Mouse (Mus musculus) adrenal gland, adult (tissue): Measurements from ENCODE around the gene Casr.
A peak's percentile ranks its signal among the peaks of the same experiment; 100 is the strongest.

Experiments used
- DNase-seq, 2 experiments: peaks; one replicate each; pipeline ENCODE4 v3.0.0; 2022 to 2023; ENCODE audit warnings: low spot score in 1 of 2; ENCODE audit not compliant: inconsistent age in 2 of 2

Casr gene

GRCm38 (mm10) chr16:36561386-36562338 is at the start of gene Casr:
Gene Casr, minus strand, starts transcription at chr16:36562141.
- no peak for DNase-seq

- DNase-seq: no peak
These were observed 40.7 kb upstream of the Casr start for GRCm38 (mm10) chr16:36602632-36603031.

DNA sequence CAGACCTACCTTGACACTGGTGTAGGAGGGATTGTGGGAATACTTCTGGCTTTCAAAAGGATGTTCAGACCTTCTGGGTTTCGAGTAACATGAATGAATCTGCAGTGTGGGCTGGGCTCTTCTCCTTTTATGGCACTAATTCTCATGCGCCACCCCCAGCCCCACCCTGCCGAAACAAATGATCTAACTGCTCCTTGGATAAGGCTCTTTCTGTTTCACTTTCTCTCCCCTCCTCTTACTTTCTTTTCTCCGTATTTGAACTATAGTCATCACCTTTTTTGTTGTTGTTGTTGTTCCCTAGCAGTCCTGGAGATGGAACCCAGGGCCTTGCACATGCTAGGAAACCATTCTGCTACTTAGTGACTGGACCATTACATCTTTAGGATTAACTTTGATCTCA is 36.3 kb upstream of the Casr start:
- no peak for DNase-seq

GRCm38 (mm10) chr16:36596671-36597410 is 34.9 kb upstream of the Casr start:
- no peak for DNase-seq

GRCm38 (mm10) chr16:36589898-36590297 is 28.0 kb upstream of the Casr start:
- DNase-seq: no peak

DNA sequence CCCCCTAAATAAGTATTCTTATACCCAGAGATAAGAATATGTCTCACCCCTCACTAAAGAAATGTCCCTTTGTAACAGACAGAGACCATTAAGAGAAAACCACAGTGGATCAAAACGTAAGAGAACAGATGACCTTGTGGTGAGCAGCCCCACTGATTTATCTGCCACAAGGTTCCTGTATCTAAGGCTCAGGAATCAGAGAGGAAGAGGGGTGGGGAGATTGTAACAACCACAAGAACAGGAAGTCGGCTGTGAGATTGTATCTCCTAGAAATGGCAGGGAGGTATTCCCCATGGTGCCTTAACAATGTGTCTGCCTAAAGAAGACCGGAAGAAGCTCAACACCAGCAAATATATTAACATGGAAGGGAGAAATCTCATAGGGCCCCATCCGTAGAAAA is 26.0 kb upstream of the Casr start:
- no peak for DNase-seq

DNA sequence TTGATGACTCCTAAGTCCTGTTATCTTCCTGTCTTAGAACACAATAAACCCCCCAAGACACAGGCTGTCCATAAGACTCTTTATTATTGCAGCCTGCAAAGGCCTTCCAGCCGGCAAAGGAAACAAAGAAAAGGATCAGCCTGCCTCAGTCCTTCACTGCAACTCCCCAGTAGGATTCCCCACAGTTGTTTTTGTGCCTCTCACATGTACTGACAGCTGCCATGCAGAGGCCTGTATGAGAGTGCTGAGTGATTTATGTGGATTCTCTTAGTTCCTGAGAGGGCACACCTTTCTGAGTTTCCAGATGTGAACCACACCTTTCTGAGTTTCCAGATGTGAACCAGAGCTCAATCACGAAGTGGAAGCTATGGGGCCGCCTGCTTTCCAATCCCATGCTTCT is 20.1 kb upstream of the Casr start:
- DNase-seq: no peak

DNA sequence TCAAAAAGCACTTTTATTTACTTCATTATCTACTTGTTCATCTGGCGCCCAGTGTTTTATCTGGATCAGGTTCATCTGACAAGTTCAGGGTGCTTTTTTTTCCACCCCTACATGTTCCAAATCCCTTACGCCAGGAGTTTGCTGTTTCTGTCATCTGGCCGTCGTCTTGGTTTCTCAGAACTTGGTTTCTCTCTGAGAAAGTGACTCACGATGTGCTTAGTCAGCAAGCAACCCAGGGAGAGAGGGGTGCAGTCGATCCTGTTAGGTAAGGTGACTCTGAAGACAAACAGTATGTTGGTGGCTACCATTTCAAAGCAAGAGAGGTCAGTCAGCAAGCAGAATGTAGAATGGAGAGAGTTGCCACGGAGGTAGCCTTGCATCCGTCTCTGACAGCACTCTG is 10.0 kb upstream of the Casr start:
- DNase-seq: peak in 1 of 2 experiments; percentile 52

DNA sequence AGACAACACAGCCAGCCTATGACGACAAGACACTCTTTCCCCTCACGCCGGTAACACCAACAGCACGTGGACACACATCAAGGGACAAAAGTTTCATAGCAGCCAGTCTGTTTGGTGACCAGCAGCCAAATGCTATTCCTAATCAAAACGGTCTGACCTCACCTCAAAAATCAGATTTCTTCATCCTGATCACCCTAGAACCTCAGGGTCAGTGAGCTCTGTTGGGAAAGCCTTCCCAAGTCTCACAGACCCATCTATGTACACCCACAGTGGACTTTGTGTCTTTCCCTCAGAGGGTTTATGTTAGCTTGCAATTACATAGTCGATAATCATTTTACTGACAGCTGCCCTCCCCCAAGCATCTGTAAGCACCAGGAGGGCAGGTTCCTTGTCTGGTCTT is 2.4 kb downstream of the Casr start:
- DNase-seq: no peak

GRCm38 (mm10) chr16:36555672-36556165 is 6.2 kb downstream of the Casr start:
- DNase-seq: no peak

DNA sequence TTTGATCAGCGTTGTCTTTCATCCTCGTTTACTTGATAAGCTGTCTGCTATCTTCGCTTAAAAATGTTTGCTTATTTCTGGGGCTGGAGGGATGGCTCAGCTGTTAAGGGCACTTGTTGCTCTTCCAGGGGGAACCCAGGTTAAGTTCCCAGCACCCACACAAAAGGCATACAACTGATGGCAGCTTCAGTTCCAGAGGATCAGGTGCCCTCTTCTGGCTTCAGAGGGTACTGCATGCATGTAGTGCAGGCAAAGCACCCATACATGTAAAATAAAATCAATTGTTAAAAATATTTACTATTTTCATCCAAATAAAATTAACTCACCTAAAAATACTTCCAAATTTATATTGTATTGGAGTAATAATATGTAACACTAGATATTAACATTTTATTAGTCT is 8.3 kb downstream of the Casr start:
- no peak for DNase-seq

DNA sequence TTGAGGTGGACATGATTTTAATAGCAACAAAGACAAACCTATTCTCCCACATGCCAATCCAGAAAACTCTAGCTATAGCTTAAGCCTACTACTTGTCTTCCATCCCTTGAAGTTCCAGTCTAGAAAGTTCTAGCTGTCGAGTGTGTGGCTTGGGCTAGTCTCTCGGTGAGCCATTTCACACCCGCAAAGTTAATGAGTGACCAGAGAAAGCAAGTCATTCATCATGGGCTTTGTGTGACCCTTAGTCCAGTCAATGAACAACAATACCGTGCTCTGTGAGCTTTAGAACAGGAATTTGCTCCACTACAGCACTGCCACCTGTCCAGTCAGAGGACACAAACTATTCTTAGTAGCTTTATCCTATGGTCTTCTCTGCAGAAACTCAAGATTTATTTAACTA is 16.6 kb downstream of the Casr start:
- no peak for DNase-seq

DNA sequence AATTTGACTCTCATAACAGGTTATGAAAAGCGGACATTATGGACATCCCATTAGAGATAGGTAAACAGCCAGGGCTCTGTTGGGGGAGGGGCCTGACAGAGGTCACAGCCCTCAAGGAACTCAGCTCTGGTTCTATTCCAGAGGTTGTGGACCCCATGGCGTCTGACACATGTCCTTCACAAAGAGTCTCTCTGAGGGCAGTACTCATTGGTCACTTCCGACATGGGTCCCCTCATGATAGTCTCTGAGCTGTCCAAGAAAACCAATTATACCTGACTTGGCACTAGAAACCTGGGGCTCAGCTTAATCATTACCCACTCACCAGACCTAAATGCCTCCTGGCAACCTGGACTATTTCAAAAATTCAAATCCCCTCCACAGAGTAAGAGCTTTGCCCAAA is 18.9 kb downstream of the Casr start:
- no peak for DNase-seq

GRCm38 (mm10) chr16:36540834-36541233 is 21.1 kb downstream of the Casr start:
- DNase-seq: no peak

- no peak for DNase-seq
These were observed 28.8 kb downstream of the Casr start for GRCm38 (mm10) chr16:36532981-36533687.

- no peak for DNase-seq
These were observed 29.9 kb downstream of the Casr start for GRCm38 (mm10) chr16:36532046-36532445.

GRCm38 (mm10) chr16:36531630-36532029 is 30.3 kb downstream of the Casr start:
- DNase-seq: no peak

DNA sequence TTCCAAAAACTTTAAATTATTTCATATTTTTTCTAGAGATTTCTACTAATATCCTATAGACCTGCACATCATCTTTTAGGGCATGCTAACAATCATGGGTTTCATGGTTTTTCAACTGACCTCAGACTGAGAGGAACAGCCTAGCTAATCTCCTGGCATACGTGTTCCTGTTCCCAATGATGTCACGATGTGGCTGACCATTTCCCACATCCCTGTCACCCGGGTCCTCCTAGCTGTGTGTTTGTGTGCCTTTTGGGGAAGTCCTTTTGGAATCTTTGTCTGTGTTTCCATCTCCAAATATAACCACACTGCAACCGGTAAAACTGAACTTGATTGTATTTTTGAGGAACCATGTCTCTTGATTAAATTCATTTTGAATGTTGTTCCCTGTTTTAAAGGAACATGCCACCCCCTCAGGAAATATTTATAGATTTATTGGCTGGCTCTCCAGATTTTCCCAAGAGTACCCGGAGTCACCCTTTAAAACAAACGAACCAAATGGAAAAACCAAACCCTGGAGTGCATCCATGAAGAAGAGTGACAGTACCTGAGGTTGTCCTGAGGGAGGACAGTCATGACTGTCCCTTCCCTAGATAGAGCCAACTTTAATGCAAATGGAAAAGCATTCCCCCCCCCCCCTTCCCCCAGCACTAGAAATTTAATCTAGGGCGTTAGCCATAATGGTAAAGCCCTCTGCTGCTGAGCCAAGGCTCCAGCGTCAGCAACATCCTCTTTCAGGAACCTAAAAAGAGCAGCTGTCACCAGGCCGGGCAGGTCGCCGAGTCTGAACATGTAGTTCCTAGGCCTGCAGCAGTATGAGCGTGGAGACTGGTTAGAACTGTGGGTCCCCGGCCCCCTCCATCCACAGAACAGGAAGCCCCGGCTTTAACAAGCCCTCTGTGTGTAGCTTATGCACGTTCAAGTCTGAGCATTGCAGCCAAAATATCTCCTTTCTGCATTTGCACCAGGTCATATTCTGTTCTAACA is 31.1 kb downstream of the Casr start:
- no peak for DNase-seq

DNA sequence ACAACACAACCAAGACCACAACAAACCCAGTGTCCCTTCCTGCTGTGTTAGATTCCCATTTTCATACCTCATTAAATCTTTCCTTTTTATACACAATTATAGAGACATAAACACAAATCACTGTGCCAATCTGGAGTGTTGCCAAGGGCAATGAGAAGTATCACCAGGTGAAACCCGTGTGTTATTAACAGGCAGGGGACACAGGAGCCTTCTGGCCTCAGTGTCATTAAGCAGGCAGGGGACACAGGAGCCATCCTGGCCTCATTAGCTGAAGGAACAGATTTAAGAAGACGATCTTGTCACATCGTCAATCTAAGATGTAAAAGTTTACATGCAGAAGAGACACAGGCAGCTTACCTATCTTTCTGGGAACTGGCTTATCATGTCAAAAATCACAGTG is 33.1 kb downstream of the Casr start:
- DNase-seq: no peak

DNA sequence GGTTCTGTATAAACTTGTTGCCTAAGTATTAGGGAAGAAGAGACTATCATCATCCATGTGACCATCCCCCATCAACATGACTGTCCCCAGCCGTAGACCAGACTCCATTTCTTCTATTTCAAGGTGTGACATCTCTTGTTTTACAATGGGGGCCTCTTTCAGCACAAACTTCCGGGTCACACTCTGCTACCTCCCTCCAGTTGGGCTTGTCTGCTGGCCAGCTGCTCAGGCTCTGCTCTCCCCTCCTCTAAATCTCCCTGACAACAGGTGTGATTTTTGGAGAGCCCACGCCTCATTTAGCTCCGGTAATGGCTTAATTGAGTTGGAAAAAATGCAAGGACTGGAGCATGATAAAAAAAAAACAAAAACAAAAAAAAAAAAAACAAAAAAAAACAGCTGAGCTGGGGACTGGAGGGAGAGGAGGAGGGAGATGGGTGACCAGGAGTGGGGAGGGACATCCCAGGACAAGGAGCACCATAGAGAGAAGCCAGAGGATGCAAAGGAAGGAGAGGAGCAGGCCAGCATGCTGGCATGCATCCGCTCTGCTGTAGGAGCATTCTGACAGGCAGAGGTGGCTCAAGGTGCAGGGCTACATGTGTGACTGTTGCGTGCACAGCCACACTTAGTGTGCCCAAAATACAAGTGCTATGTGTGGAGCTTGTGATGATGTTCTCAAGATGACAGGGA is 35.2 kb downstream of the Casr start:
- no peak for DNase-seq
